Mouse (Mus musculus): ENCODE results near the gene Lrp4. TPM values are rescaled to one million over a fixed set of nuclear protein-coding genes. Genes with fewer than 3 reads are reported as not detected.

Lrp4 gene
- polyA plus RNA-seq, 1 experiment from 2014 or later: 4.9 TPM

Other genes with a start within 250 kb of the Lrp4 start
- 7.5 and 7.7 TPM in 2 replicates for gene Ddb2, start 220.5 kb upstream of the Lrp4 start, polyA plus RNA-seq (2016; fragmentation: Nextera tagmentation; extraction: Ambion mirVana)
- 30.4 and 31.9 TPM in 2 replicates for gene Pacsin3, start 201.6 kb upstream of the Lrp4 start, polyA plus RNA-seq (2016; fragmentation: Nextera tagmentation; extraction: Ambion mirVana)
- gene Arfgap2, start 192.5 kb upstream of the Lrp4 start, polyA plus RNA-seq (2016; fragmentation: Nextera tagmentation; extraction: Ambion mirVana): 73.9 and 74.2 TPM in 2 replicates
- gene 1110051M20Rik, start 12.8 kb upstream of the Lrp4 start, polyA plus RNA-seq (2016; fragmentation: Nextera tagmentation; extraction: Ambion mirVana): 35.7 and 40.1 TPM in 2 replicates
- gene Ckap5, start 69.3 kb downstream of the Lrp4 start, polyA plus RNA-seq (2016; fragmentation: Nextera tagmentation; extraction: Ambion mirVana): 77.1 and 87.8 TPM in 2 replicates
- 0.60 and 2.2 TPM in 2 replicates for gene F2, start 178.9 kb downstream of the Lrp4 start, polyA plus RNA-seq (2016; fragmentation: Nextera tagmentation; extraction: Ambion mirVana)
- 6.1 and 6.9 TPM in 2 replicates for gene Zfp408, start 192.3 kb downstream of the Lrp4 start, polyA plus RNA-seq (2016; fragmentation: Nextera tagmentation; extraction: Ambion mirVana)
- 168 and 169 TPM in 2 replicates for gene Arhgap1, start 192.3 kb downstream of the Lrp4 start, polyA plus RNA-seq (2016; fragmentation: Nextera tagmentation; extraction: Ambion mirVana)

Measured in heart, embryonic 12.5 days (tissue).